Comparison of ENCODE assay signal across 10 mouse cellular contexts in genomic region chr19:7103349-7103992, GRCm38 (mm10). TPM values are rescaled to one million over a fixed set of nuclear protein-coding genes. Genes with fewer than 3 reads are reported as not detected.
A peak's percentile ranks its signal among the peaks of the same experiment; 100 is the strongest.
DNase-seq lines count a peak whose midpoint lies in the region; ATAC-seq and TF ChIP-seq lines count a peak whose summit lies in the region.
"Had no signal": no experiment of that assay in that cellular context is flagged by ENCODE, and none has a peak within 500 bp of the region (broad histone marks: within the 10 kb centered on the region; RNA-seq: fewer than 3 reads in every experiment).

No protein-coding gene starts in this region.

- H3K27ac ChIP-seq in kidney, embryonic 15.5 days, result peak overlapping the region; percentile 54; the same call in 1 of the 2 replicates
- no peak overlapping the region; the same call in 1 of the 2 replicates for H3K27ac ChIP-seq in forebrain, embryonic 14.5 days (ENCODE audit: low read depth, low read length)
- peak overlapping the region; percentile 72 for H3K27ac ChIP-seq in hindbrain, embryonic 12.5 days

- peak overlapping the region; percentile 8; the same call in 1 of the 2 replicates for H3K4me3 ChIP-seq in kidney, embryonic 15.5 days (replicated peaks)
- no peak overlapping the region for H3K4me3 ChIP-seq in forebrain, embryonic 14.5 days (ENCODE audit: low read depth, low read length)
- H3K4me3 ChIP-seq in hindbrain, embryonic 12.5 days, result no peak overlapping the region
- H3K4me3 ChIP-seq in myocyte, result no peak overlapping the region

- peak overlapping the region; percentile 50 for H3K4me2 ChIP-seq in kidney, embryonic 15.5 days
- no peak overlapping the region for H3K4me2 ChIP-seq in forebrain, embryonic 14.5 days (ENCODE audit: low read length)
- H3K4me2 ChIP-seq in hindbrain, embryonic 12.5 days (replicated peaks), result peak overlapping the region; percentile 26
- peak overlapping the region; percentile 25 for H3K4me2 ChIP-seq in myocyte (ENCODE audit: low read depth)

- peaks cover 57% of the 10 kb centered on the region for H3K4me1 ChIP-seq in kidney, embryonic 15.5 days
- H3K4me1 ChIP-seq in forebrain, embryonic 14.5 days (ENCODE audit: control insufficient read depth, insufficient read depth, low read length), result peaks cover 29% of the 10 kb centered on the region
- peaks cover 57% of the 10 kb centered on the region for H3K4me1 ChIP-seq in hindbrain, embryonic 12.5 days

- TF ChIP-seq POLR2A in myocyte (IDR thresholded peaks at IDR 0.05; ENCODE audit: insufficient read length, low read depth), result no peak

- H3K9ac ChIP-seq in kidney, embryonic 15.5 days, result 0 out of 2 replicates have a peak overlapping the region, but pooled peaks have one; percentile 19
- no peak overlapping the region for H3K9ac ChIP-seq in forebrain, embryonic 14.5 days (ENCODE audit: low read length)
- peak overlapping the region; percentile 8; the same call in 1 of the 2 replicates for H3K9ac ChIP-seq in hindbrain, embryonic 12.5 days

- no peak for DNase-seq in kidney, adult 11 months
- no peak for DNase-seq in forebrain, embryonic 14.5 days (ENCODE audit: low spot score)
- DNase-seq in adrenal gland, postnatal 10 days, result no peak
- DNase-seq in adrenal gland, postnatal 25 days, result no peak
- no peak for DNase-seq in kidney, postnatal 36 days

- ATAC-seq in kidney, embryonic 15.5 days (replicated peaks; ENCODE audit: low FRiP score), result no peak
- peak; percentile 8; the same call in 1 of the 2 replicates for ATAC-seq in forebrain, embryonic 14.5 days
- peak; percentile 12 for ATAC-seq in hindbrain, embryonic 12.5 days (ENCODE audit: low FRiP score)
- ATAC-seq: CD4-positive, CD25-positive, alpha-beta regulatory T cell, adult 4 months had no signal

- no peak overlapping the region for H3ac ChIP-seq in myocyte (ENCODE audit: control insufficient read depth, insufficient read length)

- H3K36me3 ChIP-seq in kidney, embryonic 15.5 days, result no peaks in the 10 kb centered on the region
- H3K36me3 ChIP-seq in forebrain, embryonic 14.5 days (ENCODE audit: control insufficient read depth, insufficient read depth, low read length), result no peaks in the 10 kb centered on the region
- no peaks in the 10 kb centered on the region for H3K36me3 ChIP-seq in hindbrain, embryonic 12.5 days
- no peaks in the 10 kb centered on the region for H3K36me3 ChIP-seq in myocyte (ENCODE audit: control insufficient read depth, insufficient read depth)

- H3K27me3 ChIP-seq in kidney, embryonic 15.5 days, result peaks cover 62% of the 10 kb centered on the region
- H3K27me3 ChIP-seq in forebrain, embryonic 14.5 days (replicated peaks; ENCODE audit: control insufficient read depth, insufficient read depth, low read length), result no peaks in the 10 kb centered on the region
- H3K27me3 ChIP-seq in hindbrain, embryonic 12.5 days, result peaks cover 27% of the 10 kb centered on the region
- peaks cover 4% of the 10 kb centered on the region for H3K27me3 ChIP-seq in myocyte (ENCODE audit: control insufficient read depth, insufficient read depth, insufficient read length)

- no peaks in the 10 kb centered on the region for H3K9me3 ChIP-seq in kidney, embryonic 15.5 days (replicated peaks)
- no peaks in the 10 kb centered on the region for H3K9me3 ChIP-seq in forebrain, embryonic 14.5 days (replicated peaks; ENCODE audit: control insufficient read depth, low read length)
- no peaks in the 10 kb centered on the region for H3K9me3 ChIP-seq in hindbrain, embryonic 12.5 days (replicated peaks)

- no peaks in the 10 kb centered on the region for H3K79me2 ChIP-seq in myocyte (ENCODE audit: control insufficient read depth, insufficient read depth)

- WGBS in kidney, embryonic 15.5 days, result 64% methylated on average over 4 of the region's 4 CpGs
- 68% methylated on average over 4 of the region's 4 CpGs for WGBS in forebrain, embryonic 14.5 days
- 58% methylated on average over 4 of the region's 4 CpGs for WGBS in hindbrain, embryonic 12.5 days

TF ChIP-seq in myocyte, 11 proteins besides CTCF, POLR2A, EP300 and RAD21:
- TF ChIP-seq TCF3 (IDR thresholded peaks at IDR 0.05; ENCODE audit: insufficient read length, low read depth) (no peak), MYOG (IDR thresholded peaks at IDR 0.05; ENCODE audit: control insufficient read depth in 1 of 3, insufficient read depth in 1 of 3, insufficient read length in 2 of 3, low read depth in 2 of 3) (peak in 1 of 3 experiments; percentile 8)

RNA-seq across cellular contexts. Expression of gene Flrt1, which starts 2.1 kb away (rescaled TPM):
- 4.4 and 5.0 TPM in 2 replicates for polyA plus RNA-seq in kidney, embryonic 15.5 days (2015; fragmentation: Nextera tagmentation; extraction: Ambion mirVana)
- 9.5 and 12.2 TPM in 2 replicates for polyA plus RNA-seq in forebrain, embryonic 14.5 days (2014; fragmentation: Nextera tagmentation; extraction: Ambion mirVana)
- 5.5 and 6.6 TPM in 2 replicates for polyA plus RNA-seq in hindbrain, embryonic 12.5 days (2016; fragmentation: Nextera tagmentation; extraction: Ambion mirVana)
- polyA plus RNA-seq in myocyte (2012; fragmentation: generic; extraction: Trizol), result 1.2 TPM
- total RNA-seq in adrenal gland, postnatal 10 days (2021), result 1 to 10 TPM; 1.1 to 2.0 TPM
- total RNA-seq in adrenal gland, postnatal 25 days (2021), result 1.6 and 2.0 TPM in 2 replicates
- total RNA-seq: common myeloid progenitor, adult 5-6 weeks had no signal

RNA-seq across cellular contexts. Expression of gene Macrod1, which starts 46.9 kb away (rescaled TPM):
- polyA plus RNA-seq in kidney, embryonic 15.5 days (2015; fragmentation: Nextera tagmentation; extraction: Ambion mirVana), result 13.9 and 14.8 TPM in 2 replicates
- 4.0 and 4.8 TPM in 2 replicates for polyA plus RNA-seq in forebrain, embryonic 14.5 days (2014; fragmentation: Nextera tagmentation; extraction: Ambion mirVana)
- 5.6 TPM in 2 replicates for polyA plus RNA-seq in hindbrain, embryonic 12.5 days (2016; fragmentation: Nextera tagmentation; extraction: Ambion mirVana)
- 82.4 TPM for polyA plus RNA-seq in myocyte (2012; fragmentation: generic; extraction: Trizol)
- 100 to 1,000 TPM; 134 to 155 TPM for total RNA-seq in adrenal gland, postnatal 10 days (2021)
- 42.7 and 52.1 TPM in 2 replicates for total RNA-seq in adrenal gland, postnatal 25 days (2021)
